Mouse (Mus musculus) stomach, embryonic 14.5 days (tissue): Measurements from ENCODE around the gene Slc4a4. TPM values are rescaled to one million over a fixed set of nuclear protein-coding genes. Genes with fewer than 3 reads are reported as not detected.

ENCODE experiments used
- ATAC-seq: fragments of 200-750 bp; cut with Nextera tagmentation; 2 replicates; pipeline ENCODE4 v1.8.0; 2017; ENCODE audit warnings: low read depth, moderate TSS enrichment; ENCODE audit not compliant: insufficient number of reproducible peaks, insufficient read depth, low FRiP score
- H3K27ac ChIP-seq: fragments of 300-500 bp; sonication (generic); 2 replicates; pipeline ENCODE4 v1.5.1; 2014; ENCODE audit warnings: mild to moderate bottlenecking, low read length, moderate library complexity, mixed read lengths
- H3K27me3 ChIP-seq: fragments of 300-500 bp; sonication (generic); 2 replicates; pipeline ENCODE4 v1.6.1; 2014; ENCODE audit warnings: low read length, control low read depth, mixed read lengths; ENCODE audit not compliant: control insufficient read depth, insufficient read depth
- H3K36me3 ChIP-seq: fragments of 300-500 bp; sonication (generic); 2 replicates; pipeline ENCODE4 v1.6.1; 2014; ENCODE audit warnings: mild to moderate bottlenecking, control low read depth, low read length, moderate library complexity, mixed read lengths; ENCODE audit not compliant: control insufficient read depth, insufficient read depth
- H3K4me1 ChIP-seq: fragments of 300-500 bp; sonication (generic); 2 replicates; pipeline ENCODE4 v1.6.1; 2014; ENCODE audit warnings: low read length, control low read depth, mixed read lengths; ENCODE audit not compliant: control insufficient read depth, insufficient read depth
- H3K4me2 ChIP-seq: fragments of 300-500 bp; sonication (generic); replicated peaks from 2 replicates; pipeline ENCODE4 v1.6.1; 2014; ENCODE audit warnings: low read depth, low read length, control low read depth
- H3K4me3 ChIP-seq: fragments of 300-500 bp; sonication (generic); 2 replicates; pipeline ENCODE4 v1.5.1; 2014; ENCODE audit warnings: low read depth, low read length, control low read depth
- H3K9ac ChIP-seq: fragments of 300-500 bp; sonication (generic); replicated peaks from 2 replicates; pipeline ENCODE4 v1.6.1; 2014; ENCODE audit warnings: low read depth, mild to moderate bottlenecking, control low read depth, low read length, moderate library complexity, mixed read lengths
- H3K9me3 ChIP-seq: fragments of 300-500 bp; sonication (generic); 2 replicates; pipeline ENCODE4 v1.6.1; 2016; ENCODE audit warnings: low read depth, low read length, control low read depth; ENCODE audit not compliant: control insufficient read depth
- WGBS: fragments of 180-500 bp; shearing (Covaris S2); extraction: QIAGEN DNeasy Blood & Tissue Kit; methylation state at CpG from one replicate; pipeline ENCODE4 v1.1.7; 2014; 5-methylcytosine and 5-hydroxymethylcytosine counted together
- polyA plus RNA-seq: library from polyadenylated mRNA; unstranded; fragments of >200 nt; fragmentation: Nextera tagmentation; extraction: Ambion mirVana; gene quantifications from 2 replicates; pipeline ENCODE4 v1.2.1, GENCODE M21; 2014

Slc4a4 gene
- polyA plus RNA-seq, 1 experiment from 2014 or later: 5.1 TPM

DNA sequence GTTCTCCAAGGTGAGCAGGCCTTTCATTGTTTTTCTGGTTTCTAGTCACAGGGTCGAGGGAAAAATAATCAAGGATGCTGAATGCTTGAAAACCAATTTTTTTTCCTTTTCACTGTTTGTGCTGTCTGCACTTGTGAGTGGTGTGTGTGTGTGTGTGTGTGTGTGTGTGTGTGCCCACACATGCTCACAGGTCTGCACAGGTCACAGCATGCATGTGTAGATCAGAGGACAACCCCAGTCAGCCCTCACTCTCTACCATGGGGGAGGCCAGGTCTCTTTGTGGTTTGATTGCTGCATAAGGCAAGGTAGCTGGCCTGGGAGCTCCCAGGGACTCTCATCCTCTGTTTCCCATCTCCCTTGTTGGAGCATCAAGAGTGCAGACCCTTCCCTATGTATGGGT is 16.9 kb downstream of the Slc4a4 start:
- WGBS: 58% methylated on average over 1 of the region's 1 CpGs
- Histone ChIP-seq H3K9ac (no peak overlapping the region), H3K27ac (no peak overlapping the region), H3K4me1 (no peaks in the 10 kb centered on the region), H3K27me3 (no peaks in the 10 kb centered on the region), H3K4me3 (no peak overlapping the region), H3K4me2 (no peak overlapping the region), H3K9me3 (no peaks in the 10 kb centered on the region), H3K36me3 (no peaks in the 10 kb centered on the region)
- ATAC-seq: no peak

DNA sequence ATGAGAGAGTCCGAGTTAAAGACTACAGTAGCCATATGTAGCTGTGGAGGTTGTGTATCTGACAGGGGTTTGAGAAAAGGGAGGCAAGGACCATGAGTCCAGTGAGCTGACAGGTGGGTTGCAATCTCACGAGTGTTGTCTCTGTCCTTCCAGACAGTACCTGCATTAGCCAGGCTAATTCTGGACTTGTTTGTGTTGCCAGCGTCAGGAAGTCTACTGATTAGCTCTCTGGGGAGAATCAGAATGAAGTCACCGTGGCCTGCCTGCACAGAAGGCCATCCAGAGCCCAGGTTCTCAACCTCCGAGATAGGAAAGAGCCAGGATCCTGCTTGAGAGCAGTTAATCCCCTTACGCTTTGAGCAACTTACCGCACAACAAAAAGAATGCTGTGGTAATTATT is 18.2 kb downstream of the Slc4a4 start:
- 83% methylated on average over 7 of the region's 7 CpGs for WGBS
- ATAC-seq: no peak

DNA sequence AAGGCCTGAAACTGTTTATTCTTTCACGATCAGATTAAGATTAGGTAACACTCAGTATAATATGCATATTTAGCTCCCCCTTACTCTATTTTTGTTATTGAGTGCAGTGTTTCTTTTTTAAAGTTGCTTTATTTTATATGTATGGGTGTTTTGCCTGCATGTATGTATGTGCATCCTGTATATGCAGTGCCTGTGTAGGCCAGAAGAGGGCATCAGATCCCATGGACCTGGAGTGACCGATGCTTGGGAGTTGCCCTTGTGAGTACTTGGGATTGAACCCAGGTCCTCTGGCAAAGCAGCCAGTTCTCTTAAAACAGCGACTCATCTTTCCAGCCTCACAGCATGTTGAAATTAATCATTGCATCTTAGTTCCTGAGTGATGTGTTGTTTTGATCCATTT is 21.0 kb downstream of the Slc4a4 start:
- Histone ChIP-seq H3K4me2 (no peak overlapping the region), H3K27ac (no peak overlapping the region), H3K4me1 (no peaks in the 10 kb centered on the region), H3K36me3 (no peaks in the 10 kb centered on the region), H3K9ac (no peak overlapping the region), H3K27me3 (no peaks in the 10 kb centered on the region), H3K9me3 (no peaks in the 10 kb centered on the region), H3K4me3 (no peak overlapping the region)
- no peak for ATAC-seq
- WGBS: 88% methylated on average over 3 of the region's 3 CpGs

More for the DNA sequence above, 18.2 kb downstream of the Slc4a4 start:
- Histone ChIP-seq H3K36me3 (no peaks in the 10 kb centered on the region), H3K4me1 (no peaks in the 10 kb centered on the region), H3K27ac (no peak overlapping the region), H3K9ac (no peak overlapping the region), H3K4me3 (no peak overlapping the region), H3K4me2 (no peak overlapping the region), H3K27me3 (no peaks in the 10 kb centered on the region), H3K9me3 (no peaks in the 10 kb centered on the region)

DNA sequence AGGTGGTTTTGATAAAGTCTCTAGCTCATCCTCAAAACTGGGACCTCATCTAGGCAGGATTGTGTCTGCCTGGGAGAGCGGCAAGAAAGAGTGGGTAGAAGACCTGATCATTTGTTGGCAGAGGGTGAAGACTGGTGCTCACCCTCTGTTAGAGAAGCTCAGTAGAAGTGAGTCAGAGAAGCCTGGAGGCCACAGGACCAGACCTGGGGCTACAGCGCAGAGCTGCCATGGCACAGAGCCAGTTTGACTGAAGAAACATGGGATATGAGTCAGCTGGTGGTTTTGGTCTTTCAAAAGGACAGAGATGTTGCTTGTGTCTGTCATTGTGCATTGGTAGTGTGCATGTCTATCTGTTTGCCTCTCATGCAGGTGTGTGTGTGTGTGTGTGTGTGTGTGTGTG is 26.0 kb downstream of the Slc4a4 start:
- Histone ChIP-seq H3K36me3 (no peaks in the 10 kb centered on the region), H3K9me3 (no peaks in the 10 kb centered on the region), H3K9ac (no peak overlapping the region), H3K4me1 (no peaks in the 10 kb centered on the region), H3K27ac (no peak overlapping the region), H3K4me3 (no peak overlapping the region), H3K27me3 (no peaks in the 10 kb centered on the region), H3K4me2 (no peak overlapping the region)
- no peak for ATAC-seq
- 94% methylated on average over 2 of the region's 2 CpGs for WGBS

DNA sequence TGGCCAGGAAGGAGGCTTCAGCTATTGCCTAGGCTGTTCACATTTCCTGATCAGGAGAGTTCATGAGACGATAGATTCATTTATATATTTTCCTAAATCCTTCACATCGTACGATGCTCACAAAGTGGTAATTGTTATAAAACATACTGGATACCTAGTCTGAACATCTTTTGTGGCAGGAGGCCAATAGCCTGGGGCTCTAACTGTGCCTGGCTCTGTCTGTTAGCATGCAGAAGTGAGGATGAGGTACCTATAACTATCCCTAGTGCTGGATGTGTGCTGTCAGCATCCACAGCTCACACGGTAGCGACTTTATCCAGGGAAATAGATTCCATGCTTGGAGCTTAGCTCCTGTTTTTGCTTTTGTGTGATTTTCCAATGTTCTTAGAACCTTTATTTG is 28.5 kb downstream of the Slc4a4 start:
- ATAC-seq: no peak
- no peaks in the 10 kb centered on the region for H3K36me3 ChIP-seq
- 90% methylated on average over 5 of the region's 5 CpGs for WGBS
- no peak overlapping the region for H3K27ac ChIP-seq
- H3K9ac ChIP-seq: no peak overlapping the region
- H3K4me1 ChIP-seq: 0 out of 2 replicates have a peak, but pooled peaks cover 6% of the 10 kb centered on the region
- no peaks in the 10 kb centered on the region for H3K9me3 ChIP-seq
- H3K27me3 ChIP-seq: no peaks in the 10 kb centered on the region
- H3K4me3 ChIP-seq: no peak overlapping the region
- H3K4me2 ChIP-seq: no peak overlapping the region

DNA sequence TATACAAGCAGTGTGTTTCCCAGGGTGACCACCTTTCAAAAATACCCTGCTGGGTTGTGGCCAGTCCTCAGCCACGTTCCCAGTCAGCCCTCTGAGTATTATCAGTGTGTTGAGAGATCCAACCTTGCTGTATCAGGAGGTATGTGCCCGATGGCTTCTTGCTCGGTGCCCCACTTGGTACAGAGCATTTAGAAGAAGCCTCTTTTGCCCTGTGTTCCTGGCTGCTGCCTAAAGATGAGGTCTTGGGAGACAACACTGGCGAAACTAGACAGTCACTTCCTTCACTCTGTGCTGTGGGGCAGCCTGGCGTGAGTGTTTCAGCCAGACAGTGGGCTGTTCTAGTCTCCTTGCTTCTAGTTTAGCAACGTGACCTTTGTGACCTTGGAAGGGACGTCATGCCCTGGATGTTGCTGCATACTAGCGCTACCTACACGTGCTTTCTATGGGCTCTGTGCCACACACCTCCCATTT is 29.9 kb downstream of the Slc4a4 start:
- 0 out of 2 replicates have a peak, but pooled peaks cover 6% of the 10 kb centered on the region for H3K4me1 ChIP-seq
- no peak overlapping the region for H3K4me3 ChIP-seq
- 70% methylated on average over 9 of the region's 9 CpGs for whole genome bisulfite sequencing
- H3K27me3 ChIP-seq: no peaks in the 10 kb centered on the region
- no peaks in the 10 kb centered on the region for H3K9me3 ChIP-seq
- no peaks in the 10 kb centered on the region for H3K36me3 ChIP-seq
- H3K9ac ChIP-seq: no peak overlapping the region
- H3K4me2 ChIP-seq: no peak overlapping the region
- no peak overlapping the region for H3K27ac ChIP-seq
- ATAC-seq: no peak

DNA sequence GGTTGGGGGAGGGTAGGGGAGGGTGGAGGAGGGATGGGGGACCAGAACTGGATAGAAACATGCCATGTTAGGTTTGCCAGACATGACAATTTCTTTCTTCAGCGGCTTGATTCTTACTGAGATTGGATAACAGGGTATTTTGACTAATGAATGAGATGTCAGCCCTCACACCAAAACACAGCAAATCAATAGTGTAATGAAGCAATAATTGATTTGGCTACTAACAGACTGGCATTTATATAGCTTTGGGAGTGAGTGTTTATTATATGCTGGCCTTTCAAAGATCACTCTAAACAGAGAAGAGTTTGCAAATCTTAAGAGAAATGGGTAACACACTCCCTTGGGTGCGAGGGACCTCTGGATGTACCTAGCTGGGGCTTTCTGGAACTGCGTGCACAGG is 30.6 kb downstream of the Slc4a4 start:
- H3K4me3 ChIP-seq: no peak overlapping the region
- no peaks in the 10 kb centered on the region for H3K27me3 ChIP-seq
- WGBS: 79% methylated on average over 3 of the region's 3 CpGs
- no peaks in the 10 kb centered on the region for H3K9me3 ChIP-seq
- H3K27ac ChIP-seq: no peak overlapping the region
- no peak overlapping the region for H3K4me2 ChIP-seq
- no peaks in the 10 kb centered on the region for H3K36me3 ChIP-seq
- H3K9ac ChIP-seq: no peak overlapping the region
- H3K4me1 ChIP-seq: 0 out of 2 replicates have a peak, but pooled peaks cover 6% of the 10 kb centered on the region
- no peak for ATAC-seq

DNA sequence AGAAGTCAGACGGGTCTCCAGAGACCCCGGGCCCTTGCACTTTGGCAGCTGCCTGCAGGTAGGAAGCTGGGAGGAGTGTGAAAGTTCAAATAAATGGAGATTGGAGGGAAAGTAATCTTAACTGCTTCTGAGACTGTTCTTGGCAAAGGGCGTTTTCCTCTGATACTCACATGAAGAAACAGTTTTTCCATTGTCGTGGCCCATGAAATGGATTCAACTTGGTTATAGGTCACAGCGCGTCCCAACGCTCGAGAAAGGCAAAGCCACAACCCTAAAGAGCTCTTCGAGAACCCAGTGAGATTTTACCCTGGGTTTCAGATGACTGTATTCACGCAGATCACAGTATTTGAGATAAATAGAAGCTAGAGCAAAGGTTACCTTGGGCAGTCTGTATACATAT is 31.0 kb downstream of the Slc4a4 start:
- Histone ChIP-seq H3K27ac (no peak overlapping the region; the same call in 1 of the 2 replicates), H3K4me3 (no peak overlapping the region), H3K9me3 (no peaks in the 10 kb centered on the region), H3K4me1 (0 out of 2 replicates have a peak, but pooled peaks cover 6% of the 10 kb centered on the region), H3K36me3 (no peaks in the 10 kb centered on the region), H3K9ac (no peak overlapping the region), H3K4me2 (no peak overlapping the region), H3K27me3 (no peaks in the 10 kb centered on the region)
- no peak for ATAC-seq
- WGBS: 56% methylated on average over 10 of the region's 10 CpGs

DNA sequence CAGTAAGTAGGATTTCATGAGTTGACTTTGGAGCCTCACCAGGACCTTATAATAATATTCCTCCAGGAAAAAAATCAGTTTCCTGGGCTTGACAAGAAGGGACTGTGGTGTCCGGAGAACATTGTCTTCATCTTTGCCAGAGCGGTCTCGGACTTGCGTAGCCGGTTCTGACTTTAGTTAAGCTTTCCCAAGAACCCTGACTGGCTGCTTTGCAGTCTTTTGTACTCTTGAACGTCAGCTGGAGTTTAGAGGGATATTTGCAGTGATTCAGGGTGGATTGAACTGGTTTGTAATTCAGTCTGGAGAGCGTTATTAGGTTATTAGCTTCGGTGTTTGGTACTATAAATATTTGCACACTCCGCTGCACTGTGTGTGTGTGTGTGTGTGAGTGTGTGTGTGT is 31.9 kb downstream of the Slc4a4 start:
- ATAC-seq: 0 out of 2 replicates have a peak, but pooled peaks have one; percentile 46
- Histone ChIP-seq H3K4me2 (no peak overlapping the region), H3K27me3 (no peaks in the 10 kb centered on the region), H3K4me1 (0 out of 2 replicates have a peak, but pooled peaks cover 6% of the 10 kb centered on the region), H3K27ac (no peak overlapping the region), H3K4me3 (no peak overlapping the region), H3K9me3 (no peaks in the 10 kb centered on the region), H3K36me3 (no peaks in the 10 kb centered on the region), H3K9ac (no peak overlapping the region)
- 60% methylated on average over 9 of the region's 9 CpGs for WGBS
